Mouse (Mus musculus) right cerebral cortex, adult 18-20 months (tissue): Measurements from ENCODE around the gene Zfp27.
A peak's percentile ranks its signal among the peaks of the same experiment; 100 is the strongest.
"Not testable (repeated sequence)": the region's sequence is repeated elsewhere in the genome, so short reads cannot be mapped to it uniquely, and the experiment has no call there.

Experiments used
- DNase-seq: peaks from one replicate; pipeline ENCODE4 v3.0.0; 2022; ENCODE audit warnings: mixed read lengths

Zfp27 gene

DNA sequence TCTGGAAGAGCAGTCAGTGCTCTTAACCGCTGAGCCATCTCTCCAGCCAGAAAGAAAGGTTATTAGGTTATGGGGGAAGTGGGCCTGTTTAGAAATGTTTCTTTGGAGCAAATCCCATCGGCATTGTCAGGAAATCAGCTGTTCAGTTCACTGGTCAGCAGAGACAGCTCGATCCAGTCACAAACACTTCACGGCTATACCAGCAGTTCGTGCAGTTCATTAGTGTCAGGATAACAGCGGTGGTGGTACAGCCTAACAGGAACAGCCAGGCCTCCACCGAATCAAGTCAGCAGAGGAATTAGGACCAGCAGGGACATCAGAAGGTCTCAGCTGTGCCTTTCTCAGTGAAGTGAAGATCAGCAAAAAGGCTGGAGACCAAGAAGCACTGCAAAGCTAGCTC is 25.5 kb downstream of the Zfp27 start:
- DNase-seq: no peak

DNA sequence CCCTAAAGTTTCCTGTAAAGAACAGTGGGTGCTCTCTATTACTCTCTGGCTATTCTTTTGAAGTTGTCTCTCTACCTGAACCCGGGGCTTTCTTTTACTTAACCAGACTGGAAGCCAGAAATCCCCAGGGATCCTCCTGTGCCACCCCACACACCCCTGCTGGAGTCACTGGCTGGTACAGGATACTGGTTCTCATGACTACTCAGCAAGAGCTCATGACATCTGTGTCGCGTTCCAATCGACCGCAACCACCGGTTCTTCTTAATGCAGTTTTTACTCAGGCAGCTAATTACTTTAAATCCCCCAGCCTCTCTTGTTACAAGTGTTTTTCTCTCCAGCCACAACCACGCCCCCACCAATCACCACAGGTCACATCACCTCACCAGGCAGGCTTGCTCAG is 26.3 kb downstream of the Zfp27 start:
- no peak for DNase-seq

DNA sequence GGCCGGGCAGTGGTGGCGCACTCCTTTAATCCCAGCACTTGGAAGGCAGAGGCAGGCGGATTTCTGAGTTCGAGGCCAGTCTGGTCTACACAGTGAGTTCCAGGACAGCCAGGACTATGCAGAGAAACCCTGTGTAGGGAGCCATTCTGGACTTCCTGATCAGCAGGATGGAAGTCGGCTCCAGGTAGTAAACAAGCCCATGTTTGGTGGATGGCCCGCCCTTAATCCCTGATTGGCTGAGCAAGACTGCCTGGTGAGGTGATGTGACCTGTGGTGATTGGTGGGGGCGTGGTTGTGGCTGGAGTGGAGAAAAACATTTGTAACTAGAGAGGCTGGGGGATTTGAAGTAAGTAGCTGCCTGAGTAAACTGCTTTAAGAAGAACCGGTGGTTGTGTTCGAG is 28.8 kb downstream of the Zfp27 start:
- DNase-seq: not testable (repeated sequence)

DNA sequence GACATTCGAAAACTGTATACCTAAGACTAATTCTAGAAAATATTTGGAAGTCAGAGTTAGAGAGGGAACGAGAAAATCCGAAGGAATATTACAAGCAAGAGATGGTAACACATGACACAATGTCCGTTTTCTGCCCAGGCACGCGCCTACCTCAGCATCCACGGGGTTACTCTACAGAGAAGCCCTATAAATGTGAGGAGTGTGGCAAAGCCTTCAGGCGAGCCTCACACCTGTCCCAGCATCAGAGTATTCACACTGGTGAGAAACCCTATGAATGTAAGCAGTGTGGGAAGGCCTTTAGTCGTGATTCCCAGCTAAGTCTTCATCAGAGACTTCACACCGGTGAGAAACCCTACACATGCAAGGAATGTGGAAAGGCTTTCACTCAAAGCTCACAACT is 32.1 kb downstream of the Zfp27 start:
- DNase-seq: no peak

DNA sequence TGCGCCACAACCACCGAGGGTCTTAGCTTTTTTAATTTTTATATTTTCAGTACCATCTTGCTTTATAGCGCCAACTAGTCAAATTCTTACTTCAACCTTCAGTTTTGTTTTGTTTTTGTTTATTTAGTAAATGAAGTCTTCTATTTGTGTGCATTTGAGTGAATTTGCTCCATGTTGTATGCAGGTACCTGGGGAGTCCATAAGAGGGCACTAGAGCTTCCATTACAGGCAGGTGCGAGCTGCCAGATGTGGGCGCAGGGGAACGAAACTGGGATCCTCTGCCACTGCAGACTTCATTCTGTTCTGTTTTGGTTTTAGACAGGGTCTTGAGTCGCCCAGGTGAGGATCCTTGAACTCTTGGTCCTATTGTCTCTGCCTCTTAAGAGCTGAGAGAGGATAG is 44.7 kb downstream of the Zfp27 start:
- DNase-seq: no peak

DNA sequence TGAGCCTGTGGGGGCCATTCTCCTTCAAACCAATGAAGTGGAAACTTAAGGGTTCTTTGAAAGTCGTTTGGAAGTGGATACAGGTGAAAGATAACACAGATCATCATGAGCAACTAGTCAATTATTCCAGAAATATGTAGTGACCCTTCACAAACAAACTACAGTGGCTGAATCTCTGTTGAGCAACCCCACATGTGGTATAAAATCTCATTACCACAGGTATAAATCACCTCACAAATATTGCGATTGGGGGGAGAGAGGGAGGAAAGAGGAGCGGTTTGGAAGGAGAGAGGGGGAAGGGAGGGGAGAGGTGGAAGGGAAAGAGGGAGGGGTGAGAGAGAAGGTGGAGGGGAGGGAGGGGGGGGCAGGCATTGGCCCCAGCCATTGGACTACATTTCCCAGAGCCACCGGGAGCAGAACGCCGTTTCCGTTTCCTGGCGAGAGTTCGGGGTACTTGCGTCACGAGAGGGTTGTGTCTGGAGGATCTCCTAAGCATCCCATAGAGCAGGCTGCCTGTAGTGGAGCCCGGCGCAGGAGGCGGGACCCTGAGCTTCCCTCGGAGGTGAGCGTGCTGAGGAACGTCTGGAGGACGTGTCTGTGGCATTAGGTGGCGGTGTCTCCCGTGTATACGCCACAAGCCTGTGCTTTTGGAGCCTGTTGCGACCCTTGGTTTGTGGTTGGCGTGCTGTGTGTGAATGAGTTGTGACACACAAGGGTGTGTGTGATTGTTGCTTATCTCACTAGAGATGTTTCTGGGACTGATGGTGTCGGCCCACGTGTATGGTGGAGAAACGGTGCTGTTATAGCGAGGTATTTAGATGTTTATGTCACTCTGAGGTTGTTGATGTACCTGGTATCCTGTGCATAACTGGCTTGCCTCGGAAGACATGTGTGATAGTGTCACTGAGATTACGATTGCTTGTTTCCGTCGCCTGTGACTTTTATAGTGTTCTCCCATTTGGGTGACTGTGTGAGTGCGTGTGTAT is 46.5 kb downstream of the Zfp27 start, which contains the start of gene Zfp420:
Gene Zfp420, plus strand, starts transcription at position 448 of the 986 bp plus-strand sequence.
- DNase-seq: peak; percentile 94

DNA sequence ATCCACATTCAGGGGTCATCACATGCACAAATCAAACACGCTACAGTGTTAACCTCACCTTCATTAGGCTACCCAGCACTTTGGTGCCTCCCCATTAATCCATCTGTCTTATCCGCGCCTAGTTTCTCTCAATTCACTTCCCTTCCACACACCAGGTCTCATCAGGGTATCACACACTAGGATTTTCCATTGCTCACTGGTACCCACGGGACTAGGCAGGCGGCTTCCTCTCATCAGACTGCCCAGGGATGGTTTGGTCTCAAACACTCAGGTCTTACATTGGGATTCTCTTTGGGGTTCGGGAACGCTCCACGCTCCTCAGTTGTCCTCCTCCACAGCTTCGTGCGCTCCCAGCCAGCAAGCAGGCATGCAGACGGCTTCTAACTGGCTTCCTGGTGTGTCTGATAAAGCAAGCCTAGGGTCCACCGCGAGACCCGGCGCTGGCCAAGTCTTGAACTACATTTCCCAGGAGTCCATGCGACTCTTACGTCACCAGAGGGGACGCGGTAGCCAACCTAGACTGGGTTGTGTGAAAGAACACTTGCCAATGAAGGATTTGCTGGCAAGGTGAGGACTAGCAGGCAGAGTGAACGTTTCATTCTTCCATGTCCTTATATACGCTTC is 53.0 kb downstream of the Zfp27 start, which contains the start of gene Zfp940:
Gene Zfp940, minus strand, starts transcription at position 451 of the 624 bp plus-strand sequence.
- peak; percentile 90 for DNase-seq

DNA sequence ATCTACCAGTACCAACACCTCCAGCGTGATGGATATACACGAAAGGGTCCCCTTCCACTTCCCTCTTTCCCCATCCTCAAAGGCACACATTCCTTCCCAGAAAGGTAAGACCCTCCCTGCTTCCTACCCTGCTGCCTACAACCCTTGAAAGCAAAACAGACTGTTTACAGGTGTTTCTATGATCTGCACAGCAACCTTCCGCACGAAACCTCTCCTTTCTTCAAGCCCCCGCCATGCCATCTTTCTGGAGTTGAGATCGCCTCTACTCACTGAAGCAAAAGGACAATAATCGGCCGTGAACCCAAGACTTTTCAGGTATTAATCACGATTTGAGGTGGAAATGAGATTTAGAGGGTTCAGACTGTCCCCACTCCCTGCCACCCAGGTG is 53.5 kb downstream of the Zfp27 start:
- no peak for DNase-seq

DNA sequence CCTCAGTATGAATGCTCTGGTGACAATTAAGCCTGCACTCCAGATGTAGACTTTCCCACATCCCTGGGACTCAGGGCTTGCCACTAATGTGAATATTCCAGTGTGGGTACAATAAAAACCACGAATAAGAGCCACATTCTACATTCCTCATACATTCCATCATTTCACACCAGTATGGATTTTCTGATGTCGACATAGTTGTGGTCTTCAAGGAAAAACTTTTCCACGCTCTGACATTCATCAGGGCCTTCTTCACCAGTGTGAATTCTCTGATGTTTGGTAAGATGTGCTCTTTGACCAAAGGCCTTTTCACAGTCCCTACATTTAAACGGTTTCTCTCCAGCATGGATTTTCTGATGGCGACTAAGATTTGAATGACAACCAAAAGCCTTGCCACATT is 61.8 kb downstream of the Zfp27 start:
- no peak for DNase-seq
